Mouse (Mus musculus) midbrain, embryonic 14.5 days (tissue): ENCODE measurements at regions not wholly inside any gene's neighbourhood (a gene's known extent, or its start where the extent isn't known, plus 50 kb on each side); places are given as distances from the start of the nearest gene placed in this dataset.
A peak's percentile ranks its signal among the peaks of the same experiment; 100 is the strongest.

Source experiments
- ATAC-seq: fragments of 200-750 bp; cut with Nextera tagmentation; 2 replicates; pipeline ENCODE4 v1.8.0; 2017; ENCODE audit warnings: moderate number of reproducible peaks, moderate library complexity; ENCODE audit not compliant: low FRiP score, low TSS enrichment
- DNase-seq: peaks from one replicate; pipeline ENCODE4 v3.0.0-alpha.2; 2015
- H3K27ac ChIP-seq: fragments of 300-500 bp; sonication (generic); replicated peaks from 2 replicates; pipeline ENCODE4 v1.5.1; 2014; ENCODE audit warnings: mild to moderate bottlenecking, low read depth, low read length, moderate library complexity
- H3K27me3 ChIP-seq: fragments of 300-500 bp; sonication (generic); 2 replicates; pipeline ENCODE4 v1.6.1; 2014; ENCODE audit warnings: low read length, control low read depth, mixed read lengths; ENCODE audit not compliant: control insufficient read depth, insufficient read depth
- H3K36me3 ChIP-seq: fragments of 300-500 bp; sonication (generic); 2 replicates; pipeline ENCODE4 v1.6.1; 2014; ENCODE audit warnings: low read length, control low read depth; ENCODE audit not compliant: control insufficient read depth, insufficient read depth
- H3K4me1 ChIP-seq: fragments of 300-500 bp; sonication (generic); 2 replicates; pipeline ENCODE4 v1.6.1; 2014; ENCODE audit warnings: mild to moderate bottlenecking, antibody characterized with exemption, low read length, control low read depth; ENCODE audit not compliant: control insufficient read depth, insufficient read depth
- H3K4me2 ChIP-seq: fragments of 300-500 bp; sonication (generic); 2 replicates; pipeline ENCODE4 v1.6.1; 2014; ENCODE audit warnings: mild to moderate bottlenecking, low read length, moderate library complexity
- H3K4me3 ChIP-seq: fragments of 300-500 bp; sonication (generic); replicated peaks from 2 replicates; pipeline ENCODE4 v1.5.1; 2014; ENCODE audit warnings: low read depth, low read length
- H3K9ac ChIP-seq: fragments of 300-500 bp; sonication (generic); replicated peaks from 2 replicates; pipeline ENCODE4 v1.6.1; 2014; ENCODE audit warnings: mild to moderate bottlenecking, low read length, moderate library complexity
- H3K9me3 ChIP-seq: fragments of 300-500 bp; sonication (generic); 2 replicates; pipeline ENCODE4 v1.6.1; 2016; ENCODE audit warnings: low read length, control low read depth, mixed read lengths; ENCODE audit not compliant: control insufficient read depth
- WGBS: fragments of 180-500 bp; shearing (Covaris S2); extraction: QIAGEN DNeasy Blood & Tissue Kit; methylation state at CpG from one replicate; pipeline ENCODE4 v1.1.7; 2014; 5-methylcytosine and 5-hydroxymethylcytosine counted together

- no peak for DNase-seq
- no peaks in the 10 kb centered on the region for H3K4me1 ChIP-seq
- H3K27ac ChIP-seq, result no peak overlapping the region
- 62% methylated on average over 5 of the region's 5 CpGs for WGBS
- H3K27me3 ChIP-seq, result no peaks in the 10 kb centered on the region
- no peak overlapping the region for H3K9ac ChIP-seq
- ATAC-seq, result no peak
- no peaks in the 10 kb centered on the region for H3K9me3 ChIP-seq
- no peak overlapping the region for H3K4me3 ChIP-seq
- no peak overlapping the region for H3K4me2 ChIP-seq
- no peaks in the 10 kb centered on the region for H3K36me3 ChIP-seq
These were observed 237.4 kb upstream of the Tbx18 start for GRCm38 (mm10) chr9:87968190-87969082.

- H3K36me3 ChIP-seq, result no peaks in the 10 kb centered on the region
- no peak overlapping the region for H3K4me2 ChIP-seq
- ATAC-seq (no peak), DNase-seq (no peak)
- H3K27ac ChIP-seq, result no peak overlapping the region
- H3K9ac ChIP-seq, result no peak overlapping the region
- H3K27me3 ChIP-seq, result no peaks in the 10 kb centered on the region
- H3K4me1 ChIP-seq, result no peaks in the 10 kb centered on the region
- H3K4me3 ChIP-seq, result no peak overlapping the region
- no peaks in the 10 kb centered on the region for H3K9me3 ChIP-seq
These were observed 239.5 kb upstream of the Tbx18 start for GRCm38 (mm10) chr9:87970586-87970985.

GRCm38 (mm10) chr9:87971791-87972190, 240.7 kb upstream of the Tbx18 start:
- no peak for DNase-seq
- Histone ChIP-seq H3K27me3 (no peaks in the 10 kb centered on the region), H3K4me2 (no peak overlapping the region), H3K9ac (no peak overlapping the region), H3K9me3 (no peaks in the 10 kb centered on the region), H3K36me3 (no peaks in the 10 kb centered on the region), H3K4me1 (no peaks in the 10 kb centered on the region), H3K4me3 (no peak overlapping the region), H3K27ac (no peak overlapping the region)
- no peak for ATAC-seq
- 96% methylated on average over 3 of the region's 3 CpGs for WGBS

GRCm38 (mm10) chr9:87973531-87973930, 242.5 kb upstream of the Tbx18 start:
- no peaks in the 10 kb centered on the region for H3K36me3 ChIP-seq
- H3K4me2 ChIP-seq, result no peak overlapping the region
- H3K9me3 ChIP-seq, result no peaks in the 10 kb centered on the region
- ATAC-seq, result no peak
- peak; percentile 29 for DNase-seq
- H3K4me3 ChIP-seq, result no peak overlapping the region
- H3K27ac ChIP-seq, result no peak overlapping the region
- 44% methylated on average over 6 of the region's 6 CpGs for WGBS
- H3K4me1 ChIP-seq, result no peaks in the 10 kb centered on the region
- H3K9ac ChIP-seq, result no peak overlapping the region
- H3K27me3 ChIP-seq, result no peaks in the 10 kb centered on the region

GRCm38 (mm10) chr9:87984910-87985309, 253.8 kb upstream of the Tbx18 start:
- Histone ChIP-seq H3K9ac (no peak overlapping the region), H3K4me3 (no peak overlapping the region), H3K9me3 (no peaks in the 10 kb centered on the region), H3K27ac (no peak overlapping the region), H3K36me3 (no peaks in the 10 kb centered on the region), H3K27me3 (no peaks in the 10 kb centered on the region), H3K4me1 (no peaks in the 10 kb centered on the region), H3K4me2 (no peak overlapping the region)
- DNase-seq, result no peak
- ATAC-seq, result no peak
- 89% methylated on average over 3 of the region's 3 CpGs for WGBS

DNA sequence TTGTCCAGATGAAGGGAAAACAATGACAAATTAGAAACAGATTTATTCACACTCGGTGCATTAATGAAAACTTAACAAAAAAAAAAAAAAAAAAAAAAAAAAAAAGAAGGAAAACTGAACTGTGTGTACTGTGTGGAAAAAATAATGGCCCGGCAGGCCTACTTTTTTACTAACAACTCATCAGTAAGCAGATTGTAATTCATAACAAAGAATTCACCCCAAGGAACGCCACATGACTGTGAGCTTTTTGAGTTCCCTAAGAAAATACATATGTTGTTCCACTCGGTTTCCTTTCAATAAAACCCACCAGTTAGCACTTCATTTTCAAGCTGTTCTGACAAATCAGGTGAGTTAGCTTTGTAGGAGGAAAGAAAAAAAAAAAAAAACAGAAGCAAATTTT, 254.4 kb upstream of the Tbx18 start:
- no peak overlapping the region for H3K9ac ChIP-seq
- no peaks in the 10 kb centered on the region for H3K4me1 ChIP-seq
- H3K27me3 ChIP-seq, result no peaks in the 10 kb centered on the region
- H3K36me3 ChIP-seq, result no peaks in the 10 kb centered on the region
- no peak overlapping the region for H3K27ac ChIP-seq
- H3K4me2 ChIP-seq, result no peak overlapping the region
- no peak overlapping the region for H3K4me3 ChIP-seq
- 60% methylated on average over 4 of the region's 4 CpGs for WGBS
- H3K9me3 ChIP-seq, result no peaks in the 10 kb centered on the region
- DNase-seq, result no peak
- ATAC-seq, result no peak

DNA sequence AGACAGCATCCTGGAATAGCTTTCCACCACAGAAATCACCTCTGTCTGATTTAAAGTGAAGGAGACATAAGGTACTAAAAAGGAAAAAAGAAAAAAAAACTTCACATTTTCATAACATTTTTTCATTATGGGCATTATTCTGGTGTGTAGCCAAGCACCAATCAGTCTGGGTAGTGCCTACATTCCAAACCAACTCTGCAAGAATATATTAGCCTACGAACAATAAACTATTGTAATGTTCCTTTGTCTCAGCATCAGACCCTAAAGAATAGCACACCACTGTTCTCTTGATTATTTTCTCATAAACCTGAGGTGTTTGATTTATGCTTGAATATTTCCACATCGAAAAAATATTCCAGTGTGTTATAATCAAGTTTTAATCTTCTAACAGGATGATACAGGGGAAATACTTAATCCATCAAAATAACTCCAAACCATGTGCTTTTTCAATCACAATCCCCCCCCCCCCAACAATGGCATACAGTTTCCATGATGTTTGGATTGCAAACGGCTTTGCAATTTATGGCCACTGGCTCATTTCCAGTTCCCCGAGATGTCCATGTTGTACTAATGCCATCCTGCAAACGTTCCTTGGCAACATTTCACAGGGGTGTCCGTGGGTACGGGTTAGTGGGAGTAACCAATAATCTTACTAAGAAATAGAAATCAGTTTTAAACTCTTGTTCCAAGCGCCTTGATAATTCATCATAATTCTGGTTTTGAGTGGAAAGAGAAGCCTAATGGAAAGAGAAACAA, 275.1 kb upstream of the Tbx18 start:
- ATAC-seq (no peak), DNase-seq (peak; percentile 4)
- Histone ChIP-seq H3K36me3 (no peaks in the 10 kb centered on the region), H3K27me3 (no peaks in the 10 kb centered on the region), H3K4me1 (no peaks in the 10 kb centered on the region), H3K4me3 (no peak overlapping the region), H3K9ac (no peak overlapping the region), H3K9me3 (no peaks in the 10 kb centered on the region), H3K4me2 (no peak overlapping the region), H3K27ac (no peak overlapping the region)
- WGBS, result 79% methylated on average over 8 of the region's 8 CpGs

DNA sequence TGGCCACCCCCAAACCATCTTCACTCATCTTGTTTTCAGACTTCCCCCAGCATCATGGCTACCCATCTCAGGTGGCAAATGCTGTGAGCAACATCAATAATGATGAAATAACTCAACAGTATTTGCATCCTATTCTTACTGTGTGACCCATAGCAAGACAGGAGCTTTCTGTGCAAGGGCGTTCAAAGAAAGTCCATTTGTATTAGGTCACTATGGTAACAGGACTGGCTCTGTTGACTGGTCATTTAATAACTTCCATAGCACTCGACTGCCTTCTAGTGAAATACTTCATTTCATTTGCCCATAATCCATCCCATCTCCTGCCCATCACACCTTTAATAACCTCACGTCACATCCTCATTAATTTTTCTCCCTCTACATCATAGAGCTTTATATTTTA, 292.7 kb upstream of the Tbx18 start:
- Histone ChIP-seq H3K9ac (no peak overlapping the region), H3K4me3 (no peak overlapping the region), H3K27ac (no peak overlapping the region), H3K4me1 (no peaks in the 10 kb centered on the region), H3K36me3 (no peaks in the 10 kb centered on the region), H3K4me2 (no peak overlapping the region), H3K27me3 (no peaks in the 10 kb centered on the region), H3K9me3 (no peaks in the 10 kb centered on the region)
- ATAC-seq (no peak), DNase-seq (no peak)
- 71% methylated on average over 3 of the region's 3 CpGs for WGBS

DNA sequence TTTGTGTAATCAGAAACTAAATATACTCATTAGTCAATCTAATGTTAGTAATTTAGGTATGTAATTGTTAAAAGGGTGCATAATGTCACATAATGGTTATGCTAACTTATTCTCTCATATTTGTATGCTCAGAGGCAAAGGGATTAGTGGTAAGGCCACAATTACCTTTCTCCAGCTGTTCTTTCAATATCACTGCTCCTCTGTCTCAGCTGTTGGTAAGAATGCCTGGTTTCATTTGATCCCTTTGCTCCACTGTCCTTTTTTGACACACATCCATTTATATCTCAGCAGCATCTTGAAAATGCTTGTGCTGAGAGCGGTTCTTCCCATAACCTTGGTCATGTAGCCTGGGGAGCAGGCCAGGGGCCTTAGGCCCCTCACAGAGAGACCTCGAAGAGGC, 294.9 kb upstream of the Tbx18 start:
- Histone ChIP-seq H3K4me2 (no peak overlapping the region), H3K9me3 (no peaks in the 10 kb centered on the region)
- no peak for DNase-seq

More for the DNA sequence above, 294.9 kb upstream of the Tbx18 start:
- no peaks in the 10 kb centered on the region for H3K27me3 ChIP-seq
- no peak overlapping the region for H3K9ac ChIP-seq
- H3K4me3 ChIP-seq, result no peak overlapping the region
- H3K4me1 ChIP-seq, result no peaks in the 10 kb centered on the region
- H3K36me3 ChIP-seq, result no peaks in the 10 kb centered on the region
- 68% methylated on average over 2 of the region's 2 CpGs for WGBS
- no peak overlapping the region for H3K27ac ChIP-seq
- ATAC-seq, result no peak
